Mouse (Mus musculus) T-helper 1 cell (primary cell): ENCODE results near the gene Bmf.

Source experiments
- in situ Hi-C: fragments of 300-600 bp; cut with MboI, MseI; formaldehyde crosslinking; loops from one replicate; pipeline ENCODE4 v1.15.1; 2025; ENCODE audit warnings: high pct_unique_total_duplicates

Bmf gene

GRCm38 (mm10) chr2:118545242-118546103, 4.0 kb downstream of the Bmf start:
- in situ Hi-C loops: loop anchor here (5.0 kb wide), 1 partner anchor 62 kb away; no protein-coding TSS in a partner anchor

- in situ Hi-C loops: no loop called here
Observed at GRCm38 (mm10) chr2:118543893-118544799, 5.3 kb downstream of the Bmf start.

DNA sequence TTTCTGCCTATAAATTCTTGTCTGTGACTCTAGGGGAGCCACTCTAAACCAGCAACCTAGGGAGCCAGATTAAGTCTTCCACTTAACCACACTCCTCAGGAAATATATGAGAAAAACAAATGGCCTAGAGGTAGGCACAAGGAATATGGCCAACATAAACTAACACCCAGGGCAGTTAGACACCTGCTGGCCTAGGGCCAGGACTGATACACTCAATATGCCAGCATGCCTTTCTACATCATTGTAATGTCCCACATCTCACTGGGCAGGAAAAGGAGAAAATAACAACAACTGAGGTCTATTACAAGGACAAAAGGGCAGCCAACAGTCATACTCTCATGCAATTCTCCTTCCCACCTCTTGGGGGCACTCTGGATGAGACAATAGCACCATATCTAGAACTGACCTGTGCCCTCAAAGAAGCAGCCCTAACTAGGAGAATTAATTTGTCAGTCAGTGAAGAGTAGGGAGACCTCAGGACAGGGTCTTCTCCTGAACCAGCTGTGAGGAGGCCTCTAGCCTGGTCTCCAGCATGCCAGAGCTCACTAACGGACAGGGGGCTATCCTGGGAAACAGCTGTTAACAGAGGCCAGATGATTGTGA, 6.4 kb downstream of the Bmf start:
- in situ Hi-C loops: no loop called here

GRCm38 (mm10) chr2:118541716-118542115, 7.8 kb downstream of the Bmf start:
- in situ Hi-C loops: no loop called here

DNA sequence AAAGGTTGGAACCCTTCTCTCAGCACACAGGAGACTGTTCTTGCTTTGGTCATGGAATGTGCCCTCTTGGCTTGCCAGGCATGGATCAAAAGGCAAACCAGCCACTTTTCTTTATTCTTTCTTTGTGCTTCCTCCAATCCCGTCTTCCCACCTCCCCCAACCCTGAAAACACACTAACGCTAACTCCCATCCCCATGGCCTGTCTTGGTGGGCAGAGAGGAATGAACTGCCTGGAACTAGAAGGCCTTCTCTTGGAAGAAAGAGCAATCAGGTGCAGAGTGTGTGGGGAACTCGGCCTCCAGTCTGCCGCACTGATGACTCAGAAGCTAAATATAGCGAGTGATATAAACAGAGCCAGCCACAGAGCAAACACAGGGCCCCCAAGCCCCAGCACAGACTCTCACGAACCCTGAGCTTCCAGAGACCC, 8.8 kb downstream of the Bmf start:
- in situ Hi-C loops: no loop called here

- in situ Hi-C loops: no loop called here
Observed at GRCm38 (mm10) chr2:118539881-118540516, 9.5 kb downstream of the Bmf start.

GRCm38 (mm10) chr2:118539040-118539439, 10.4 kb downstream of the Bmf start:
- in situ Hi-C loops: no loop called here

GRCm38 (mm10) chr2:118537226-118537625, 12.3 kb downstream of the Bmf start:
- in situ Hi-C loops: no loop called here

- in situ Hi-C loops: no loop called here
Observed at GRCm38 (mm10) chr2:118536553-118536952, 12.9 kb downstream of the Bmf start.

GRCm38 (mm10) chr2:118536111-118536510, 13.4 kb downstream of the Bmf start:
- in situ Hi-C loops: no loop called here

DNA sequence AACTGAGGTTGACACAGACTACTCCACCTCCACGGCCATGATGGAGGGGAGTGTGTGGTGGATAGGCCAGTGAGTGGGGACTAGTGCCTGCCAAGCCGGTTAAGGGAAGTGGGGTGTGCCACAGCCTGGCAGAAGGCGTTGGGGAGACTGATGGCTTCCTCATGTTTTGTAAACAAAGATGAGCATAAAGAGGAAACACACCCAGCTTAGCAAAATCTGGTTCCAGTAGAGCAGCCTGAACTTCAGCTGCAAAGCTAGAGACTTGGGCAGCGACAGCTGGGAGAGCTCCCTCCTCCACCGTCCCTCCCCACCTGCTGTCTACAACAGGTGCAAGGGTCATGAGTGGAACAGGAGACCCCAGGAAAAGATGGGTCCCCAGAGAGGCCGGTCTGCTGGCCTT, 15.5 kb downstream of the Bmf start:
- in situ Hi-C loops: no loop called here

DNA sequence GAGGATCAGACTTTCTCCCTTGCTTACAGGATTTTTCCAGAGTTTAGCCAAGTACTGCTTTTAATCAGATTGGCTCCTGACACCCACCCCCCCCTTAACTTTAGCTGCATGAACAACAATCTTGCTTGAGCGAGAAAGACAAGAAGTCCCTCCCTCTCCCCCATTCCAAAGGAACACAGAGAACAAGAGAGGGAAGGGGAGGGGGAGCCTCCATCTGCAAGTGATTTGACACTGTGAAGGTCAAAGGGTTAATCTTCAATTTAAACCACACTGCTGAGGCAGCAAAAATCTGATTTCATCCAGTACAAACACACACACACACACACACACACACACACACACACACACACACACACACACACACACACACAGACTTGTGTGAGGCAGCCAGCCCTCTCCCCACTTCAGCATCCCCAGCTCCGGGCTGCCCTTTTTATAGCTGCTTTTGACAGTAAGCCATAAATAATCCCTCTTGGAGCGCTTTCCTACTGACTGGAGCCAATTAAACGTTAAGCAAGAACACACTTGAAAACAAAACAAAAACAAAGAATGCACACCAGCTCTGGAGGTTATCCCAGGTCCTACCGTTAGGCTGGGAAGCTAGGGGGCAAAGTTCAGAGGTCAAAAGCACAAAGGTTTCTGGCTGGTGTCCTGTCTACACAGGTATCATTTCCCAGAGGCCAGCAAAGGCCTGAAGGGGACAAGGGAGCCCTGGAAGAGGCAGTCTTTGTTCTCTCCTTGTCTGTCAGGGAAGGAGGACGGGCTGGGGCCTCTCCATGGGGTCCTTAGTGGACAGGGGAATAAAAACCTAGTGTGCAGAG, 16.4 kb downstream of the Bmf start:
- in situ Hi-C loops: no loop called here

GRCm38 (mm10) chr2:118532401-118532800, 17.1 kb downstream of the Bmf start:
- in situ Hi-C loops: no loop called here

DNA sequence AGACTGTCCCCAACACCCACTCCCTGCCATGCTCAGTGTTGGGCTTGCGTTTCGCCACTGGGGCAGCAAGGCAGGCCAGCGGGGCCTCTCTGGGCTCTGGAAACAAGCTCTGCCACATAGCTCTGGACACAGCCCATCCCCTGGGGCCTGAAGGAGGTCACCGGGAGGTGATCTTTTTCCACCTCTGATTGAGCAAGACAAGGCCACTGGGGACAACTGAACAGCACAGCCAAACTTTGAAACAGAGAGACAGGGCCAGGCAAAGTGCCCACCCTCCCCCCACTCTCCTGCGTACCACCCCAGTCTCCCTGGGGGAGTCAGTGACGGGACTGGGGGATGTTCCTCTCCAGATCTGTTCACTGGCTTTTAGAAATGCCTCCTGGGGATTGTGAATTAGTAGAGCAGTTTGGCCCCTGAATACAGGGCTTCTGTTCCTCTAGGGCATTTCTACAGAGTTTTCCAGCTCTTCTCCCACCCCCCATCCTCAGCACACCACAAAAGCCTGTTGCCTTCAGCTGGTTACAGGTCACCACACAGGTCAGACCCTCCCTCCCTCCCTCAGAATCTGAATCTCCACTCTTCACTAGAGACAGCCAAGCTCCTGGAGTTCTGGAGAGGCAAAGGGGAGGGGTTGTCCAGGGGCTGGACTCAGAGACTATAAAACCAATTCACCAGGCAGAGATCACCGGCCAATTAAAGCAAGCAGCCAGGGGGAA, 19.9 kb downstream of the Bmf start:
- in situ Hi-C loops: no loop called here

DNA sequence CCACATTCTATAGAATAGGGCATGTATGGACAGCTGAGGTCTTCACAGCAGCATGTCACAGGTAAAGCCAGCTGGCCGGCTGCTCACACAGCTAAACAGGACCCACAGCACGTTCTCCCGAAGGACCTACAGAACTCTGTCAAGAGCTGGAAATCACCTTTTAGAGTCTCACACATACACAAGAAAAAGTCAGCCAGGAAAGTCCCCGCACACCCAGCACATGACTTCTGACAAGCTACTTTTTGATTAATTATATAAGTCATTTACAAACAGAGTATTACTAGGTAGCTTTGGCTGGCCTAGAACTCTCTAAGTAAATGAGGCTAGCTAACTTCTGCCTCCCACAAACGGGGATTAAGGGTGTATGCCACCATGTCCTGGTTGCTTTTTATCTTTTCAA, 22.9 kb downstream of the Bmf start:
- in situ Hi-C loops: no loop called here

- in situ Hi-C loops: no loop called here
Observed at GRCm38 (mm10) chr2:118524811-118525210, 24.7 kb downstream of the Bmf start.

GRCm38 (mm10) chr2:118523163-118523730, 26.2 kb downstream of the Bmf start:
- in situ Hi-C loops: no loop called here

DNA sequence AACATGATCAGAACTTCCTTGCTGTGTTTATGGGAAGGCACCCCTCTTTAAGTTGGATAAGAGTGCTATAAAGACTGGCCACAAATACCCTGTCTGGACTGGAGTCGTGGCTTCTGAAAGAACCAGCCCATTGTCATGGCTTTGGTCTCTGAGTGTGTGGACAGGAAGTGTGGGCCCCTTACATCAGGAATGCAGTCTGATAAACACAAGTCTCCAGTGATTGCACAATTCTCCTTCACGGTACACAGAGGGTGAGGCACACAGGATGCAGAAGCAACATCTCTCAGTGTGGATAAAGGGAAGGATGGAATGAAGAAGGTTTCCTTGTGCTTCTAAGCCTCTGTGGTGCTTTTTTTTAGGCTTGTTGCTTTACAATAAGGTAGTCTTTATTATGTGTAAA, 27.2 kb downstream of the Bmf start:
- in situ Hi-C loops: no loop called here

GRCm38 (mm10) chr2:118520042-118520933, 29.2 kb downstream of the Bmf start:
- in situ Hi-C loops: no loop called here
